Mouse (Mus musculus) gastrocnemius, adult 8-10 months (tissue): ENCODE data around the gene Elp4. TPM values are rescaled to one million over a fixed set of nuclear protein-coding genes. Genes with fewer than 3 reads are reported as not detected.

ENCODE experiments used
- DNase-seq, 2 experiments: peaks; one replicate each; pipeline ENCODE4 v3.0.0; 2022; ENCODE audit warnings: low spot score in 2 of 2
- total RNA-seq, 4 experiments: library from RNA; stranded (reverse); gene quantifications; 2 replicates each; pipeline ENCODE4 v1.2.4; 2022

Elp4 gene
- total RNA-seq, 4 experiments from 2014 or later: 8.1 to 10.2 (median 8.9) TPM

- DNase-seq: no peak
These were observed 245.0 kb downstream of the Elp4 start for GRCm38 (mm10) chr2:105659350-105659749.

DNA sequence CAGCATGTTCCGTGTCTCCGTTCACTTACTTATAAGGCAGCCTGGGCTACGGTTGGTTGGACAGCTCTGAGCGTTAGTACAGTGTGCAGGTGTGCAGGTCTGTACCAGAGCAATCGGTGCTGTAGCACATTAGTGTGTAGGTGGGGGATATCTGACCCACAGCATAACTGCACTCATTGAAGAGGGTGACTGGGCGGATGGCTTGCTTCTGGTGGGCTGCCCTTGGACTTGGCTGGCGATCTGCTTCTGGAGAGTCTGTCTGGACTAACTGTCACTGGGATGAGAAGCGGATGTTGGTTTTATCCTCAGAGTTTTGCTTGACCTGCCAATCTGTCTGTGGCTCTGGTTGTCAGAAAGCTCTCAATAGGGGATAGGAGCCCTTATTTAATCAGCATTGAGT, 247.9 kb downstream of the Elp4 start:
- DNase-seq: no peak

Other genes starting within 250 kb of the Elp4 start
- gene Pax6, start 235.7 kb downstream of the Elp4 start, total RNA-seq: not detected
- 10 to 100 TPM; 78.1 to 98.1 (median 90.0) TPM for gene Immp1l, start 74 bp upstream of the Elp4 start, total RNA-seq
- gene Dnajc24, start 99.0 kb upstream of the Elp4 start, total RNA-seq: 1 to 10 TPM; 5.5 to 7.8 (median 6.3) TPM